Mouse (Mus musculus) liver, embryonic 14.5 days (tissue): ENCODE results near the gene Zyx. TPM values are rescaled to one million over a fixed set of nuclear protein-coding genes. Genes with fewer than 3 reads are reported as not detected.

Experiments used
- ATAC-seq: fragments of 200-750 bp; cut with Nextera tagmentation; 2 replicates; pipeline ENCODE4 v1.8.0; 2017; ENCODE audit warnings: moderate number of reproducible peaks, mild to moderate bottlenecking, moderate library complexity; ENCODE audit not compliant: insufficient read depth
- DNase-seq, 3 experiments: peaks; one replicate each; pipeline ENCODE4 v3.0.0-alpha.2; 2012 to 2013; ENCODE audit warnings: low read depth in 3 of 3, low spot score in 3 of 3
- H3K27ac ChIP-seq: fragments of 300-500 bp; sonication (generic); 2 replicates; pipeline ENCODE4 v1.5.1; 2014; ENCODE audit warnings: moderate library complexity, mild to moderate bottlenecking, control low read depth, inconsistent platforms
- H3K27me3 ChIP-seq: fragments of 300-500 bp; sonication (generic); 2 replicates; pipeline ENCODE4 v1.6.1; 2014; ENCODE audit warnings: mild to moderate bottlenecking, low read length, moderate library complexity; ENCODE audit not compliant: control insufficient read depth, insufficient read depth
- H3K36me3 ChIP-seq: fragments of 300-500 bp; sonication (generic); replicated peaks from 2 replicates; pipeline ENCODE4 v1.6.1; 2014; ENCODE audit warnings: low read depth; ENCODE audit not compliant: control insufficient read depth, insufficient read depth
- H3K4me1 ChIP-seq, 2 experiments: fragments of 200-500 bp in 1 of 2; fragments of 300-500 bp in 1 of 2; sonication (generic) in 1 of 2; replicated peaks; 2 replicates each; pipeline ENCODE4 v1.6.1; 2012 to 2014; ENCODE audit warnings: antibody characterized with exemption in 1 of 2, inconsistent platforms in 1 of 2, low read length in 1 of 2; ENCODE audit not compliant: control insufficient read depth in 2 of 2, insufficient read depth in 2 of 2
- H3K4me2 ChIP-seq: fragments of 300-500 bp; sonication (generic); 2 replicates; pipeline ENCODE4 v1.6.1; 2014; ENCODE audit warnings: low read depth, mild to moderate bottlenecking, control low read depth, moderate library complexity
- H3K4me3 ChIP-seq, 2 experiments: fragments of 200-500 bp in 1 of 2; fragments of 300-500 bp in 1 of 2; sonication (generic) in 1 of 2; 2 replicates each; pipeline ENCODE4 v1.5.1; 2012 to 2014; ENCODE audit warnings: low read depth in 2 of 2, low read length in 2 of 2, mild to moderate bottlenecking in 2 of 2, control low read depth in 1 of 2, inconsistent platforms in 1 of 2, moderate library complexity in 1 of 2; ENCODE audit not compliant: insufficient read depth in 1 of 2
- H3K9ac ChIP-seq: fragments of 300-500 bp; sonication (generic); replicated peaks from 2 replicates; pipeline ENCODE4 v1.6.1; 2014; ENCODE audit warnings: mild to moderate bottlenecking, control low read depth, moderate library complexity
- H3K9me3 ChIP-seq: fragments of 300-500 bp; sonication (generic); 2 replicates; pipeline ENCODE4 v1.6.1; 2016; ENCODE audit warnings: low read length, mixed read lengths; ENCODE audit not compliant: control insufficient read depth
- CTCF ChIP-seq: IDR thresholded peaks from 2 replicates; pipeline ENCODE4 v1.5.1; 2016; ENCODE audit warnings: antibody characterized with exemption, low read depth, control low read depth
- EP300 ChIP-seq: IDR thresholded peaks from 2 replicates; pipeline ENCODE4 v1.6.1; 2016; ENCODE audit warnings: antibody characterized with exemption, low read depth
- WGBS: fragments of 180-500 bp; shearing (Covaris S2); extraction: QIAGEN DNeasy Blood & Tissue Kit; methylation state at CpG from one replicate; pipeline ENCODE4 v1.1.7; 2014; ENCODE audit not compliant: insufficient replicate concordance; 5-methylcytosine and 5-hydroxymethylcytosine counted together
- polyA plus RNA-seq, 2 experiments: library from polyadenylated mRNA; depleted of rRNA in 1 of 2; stranded (reverse) in 1 of 2; unstranded in 1 of 2; fragments of >200 nt; fragmentation: Nextera tagmentation in 1 of 2; extraction: Ambion mirVana in 1 of 2; gene quantifications; 2 replicates each; pipeline versions ENCODE4 v1.2.1 to v1.2.3; 2012 to 2014

The Zyx gene
- polyA plus RNA-seq, 2 experiments: 26.7 to 30.2 TPM

GRCm38 (mm10) chr6:42323371-42324066 lies 25.9 kb upstream of the Zyx start:
- Histone ChIP-seq H3K9me3 (no peaks in the 10 kb centered on the region), H3K4me2 (no peak overlapping the region), H3K27ac (no peak overlapping the region), H3K9ac (no peak overlapping the region), H3K4me3 (no peak overlapping the region), H3K4me1 (peaks cover 0 to 3% of the 10 kb centered on the region in 2 experiments; a peak in 2 of 4 replicates), H3K36me3 (no peaks in the 10 kb centered on the region), H3K27me3 (peaks cover 47% of the 10 kb centered on the region)
- ATAC-seq: no peak
- 2% methylated on average over 27 of the region's 28 CpGs for WGBS
- DNase-seq: no peak
- no peak for TF ChIP-seq EP300
- no peak for TF ChIP-seq CTCF

DNA sequence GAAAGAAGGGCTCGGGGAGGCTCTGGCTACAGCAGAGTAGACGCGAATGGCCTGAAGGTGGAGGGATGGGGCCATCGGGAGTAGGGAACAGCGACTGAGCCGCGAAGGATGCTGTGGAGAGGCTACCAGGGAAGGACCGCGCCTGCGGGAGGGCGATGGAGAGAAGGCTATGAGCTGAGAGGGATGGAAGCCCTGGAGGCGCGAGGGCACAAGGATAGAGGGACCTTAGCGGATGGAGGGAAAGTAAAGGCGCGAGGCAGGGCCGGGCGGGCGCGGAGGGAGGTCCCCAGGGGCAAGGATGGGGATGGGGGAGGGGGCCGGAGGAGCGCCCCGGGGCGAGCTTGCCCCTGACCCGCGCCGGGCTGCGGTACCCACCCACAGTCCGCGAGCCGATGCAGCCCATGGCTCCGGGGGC lies 25.4 kb upstream of the Zyx start:
- ATAC-seq (no peak), DNase-seq (no peak)
- no peaks in the 10 kb centered on the region for H3K9me3 ChIP-seq
- peaks cover 47% of the 10 kb centered on the region for H3K27me3 ChIP-seq
- 1% methylated on average over 20 of the region's 32 CpGs for WGBS
- peak overlapping the region in 1 of 2 experiments; percentile 33; a peak in 2 of 4 replicates for H3K4me3 ChIP-seq
- no peak overlapping the region for H3K27ac ChIP-seq
- TF ChIP-seq EP300 (no peak), CTCF (no peak)
- no peaks in the 10 kb centered on the region for H3K36me3 ChIP-seq
- no peak overlapping the region for H3K9ac ChIP-seq
- H3K4me1 ChIP-seq: peaks cover 0 to 3% of the 10 kb centered on the region in 2 experiments; a peak in 2 of 4 replicates
- H3K4me2 ChIP-seq: peak overlapping the region; percentile 49

GRCm38 (mm10) chr6:42324482-42325267 lies 24.8 kb upstream of the Zyx start, which contains the start of gene Fam131b:
Fam131b (minus strand) TSS chr6:42324643.
- Histone ChIP-seq H3K4me1 (peaks cover 0 to 3% of the 10 kb centered on the region in 2 experiments; a peak in 2 of 4 replicates), H3K36me3 (no peaks in the 10 kb centered on the region), H3K9ac (no peak within 1 kb of the TSS), H3K27ac (no peak within 1 kb of the TSS), H3K4me3 (peak within 1 kb of the TSS in 1 of 2 experiments; percentile 33; a peak in 2 of 4 replicates), H3K27me3 (peaks cover 47% of the 10 kb centered on the region), H3K9me3 (no peaks in the 10 kb centered on the region), H3K4me2 (peak within 1 kb of the TSS; percentile 49)
- no peak for ATAC-seq
- no peak for DNase-seq
- no peak for TF ChIP-seq EP300
- no peak for TF ChIP-seq CTCF
- 2% methylated on average over 51 of the region's 68 CpGs for WGBS

DNA sequence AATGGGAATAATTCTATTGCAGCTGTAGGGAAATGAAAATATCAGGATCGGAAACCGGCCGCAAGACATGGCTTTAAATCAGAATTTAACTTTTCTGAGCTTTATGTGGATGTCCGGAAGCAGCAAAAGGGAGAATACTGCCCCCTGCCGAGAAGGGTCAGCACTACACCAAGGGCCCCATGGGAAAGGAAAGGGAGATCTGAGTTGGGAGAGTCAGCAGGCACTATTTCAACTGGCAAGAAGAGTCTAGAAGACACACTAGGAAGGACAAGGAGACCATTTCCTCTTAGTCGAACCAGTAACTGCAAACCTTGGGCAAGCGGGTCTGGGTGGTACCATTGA lies 24.2 kb upstream of the Zyx start:
- no peaks in the 10 kb centered on the region for H3K9me3 ChIP-seq
- no peak overlapping the region for H3K27ac ChIP-seq
- DNase-seq (peak in 1 of 3 experiments; percentile 20), ATAC-seq (no peak)
- H3K27me3 ChIP-seq: peaks cover 47% of the 10 kb centered on the region
- H3K4me2 ChIP-seq: peak overlapping the region; percentile 49; the same call in 1 of the 2 replicates
- WGBS: 7% methylated on average over 7 of the region's 7 CpGs
- no peaks in the 10 kb centered on the region for H3K36me3 ChIP-seq
- H3K4me1 ChIP-seq: peaks cover 0 to 3% of the 10 kb centered on the region in 2 experiments; a peak in 2 of 4 replicates
- H3K4me3 ChIP-seq: peak overlapping the region in 1 of 2 experiments; percentile 33; a peak in 1 of 4 replicates
- TF ChIP-seq CTCF: peak; percentile 80
- no peak for TF ChIP-seq EP300
- no peak overlapping the region for H3K9ac ChIP-seq

GRCm38 (mm10) chr6:42326509-42326908 lies 22.9 kb upstream of the Zyx start:
- DNase-seq (no peak), ATAC-seq (no peak)
- no peak for TF ChIP-seq CTCF
- no peak for TF ChIP-seq EP300
- peaks cover 41% of the 10 kb centered on the region for H3K27me3 ChIP-seq
- H3K4me1 ChIP-seq: peaks cover 0 to 3% of the 10 kb centered on the region in 2 experiments; a peak in 2 of 4 replicates
- no peak overlapping the region for H3K4me2 ChIP-seq
- no peaks in the 10 kb centered on the region for H3K36me3 ChIP-seq
- H3K9me3 ChIP-seq: no peaks in the 10 kb centered on the region
- H3K4me3 ChIP-seq: no peak overlapping the region
- H3K27ac ChIP-seq: no peak overlapping the region
- WGBS: 33% methylated on average over 3 of the region's 3 CpGs
- H3K9ac ChIP-seq: no peak overlapping the region
